Mouse (Mus musculus) intestine, postnatal 0 days (tissue): Measurements from ENCODE around the gene Wdr5. TPM values are rescaled to one million over a fixed set of nuclear protein-coding genes. Genes with fewer than 3 reads are reported as not detected.

Experiments
- ATAC-seq: fragments of 200-750 bp; cut with Nextera tagmentation; 2 replicates; pipeline ENCODE4 v1.8.0; 2017; ENCODE audit warnings: mild to moderate bottlenecking, moderate TSS enrichment, moderate library complexity
- H3K27ac ChIP-seq: fragments of 300-500 bp; sonication (generic); 2 replicates; pipeline ENCODE4 v1.5.1; 2014; ENCODE audit warnings: mild to moderate bottlenecking, low read depth, low read length, moderate library complexity
- H3K27me3 ChIP-seq: fragments of 300-500 bp; sonication (generic); replicated peaks from 2 replicates; pipeline ENCODE4 v1.6.1; 2014; ENCODE audit warnings: low read length, mixed read lengths; ENCODE audit not compliant: control insufficient read depth, insufficient read depth
- H3K36me3 ChIP-seq: fragments of 300-500 bp; sonication (generic); 2 replicates; pipeline ENCODE4 v1.6.1; 2014; ENCODE audit warnings: mild to moderate bottlenecking, moderate library complexity; ENCODE audit not compliant: control insufficient read depth, insufficient read depth
- H3K4me1 ChIP-seq: fragments of 300-500 bp; sonication (generic); replicated peaks from 2 replicates; pipeline ENCODE4 v1.6.1; 2014; ENCODE audit warnings: antibody characterized with exemption, low read length, mixed read lengths; ENCODE audit not compliant: control insufficient read depth, insufficient read depth
- H3K4me2 ChIP-seq: fragments of 300-500 bp; sonication (generic); replicated peaks from 2 replicates; pipeline ENCODE4 v1.6.1; 2014; ENCODE audit warnings: low read depth, mild to moderate bottlenecking, moderate library complexity
- H3K4me3 ChIP-seq: fragments of 300-500 bp; sonication (generic); 2 replicates; pipeline ENCODE4 v1.5.1; 2014; ENCODE audit warnings: low read depth, low read length
- H3K9ac ChIP-seq: fragments of 300-500 bp; sonication (generic); 2 replicates; pipeline ENCODE4 v1.6.1; 2014; ENCODE audit warnings: mild to moderate bottlenecking, low read depth, low read length
- H3K9me3 ChIP-seq: fragments of 300-500 bp; sonication (generic); 2 replicates; pipeline ENCODE4 v1.6.1; 2016; ENCODE audit warnings: mixed run types; ENCODE audit not compliant: control insufficient read depth
- CTCF ChIP-seq: sonication (generic); IDR thresholded peaks from 2 replicates; pipeline ENCODE4 v1.5.1; 2016; ENCODE audit warnings: low read depth, mild to moderate bottlenecking, control low read depth, antibody characterized with exemption, moderate library complexity
- WGBS: fragments of 180-500 bp; shearing (Covaris S2); extraction: QIAGEN DNeasy Blood & Tissue Kit; methylation state at CpG from one replicate; pipeline ENCODE4 v1.1.7; 2014; 5-methylcytosine and 5-hydroxymethylcytosine counted together
- polyA plus RNA-seq: library from polyadenylated mRNA; unstranded; fragments of >200 nt; fragmentation: Nextera tagmentation; extraction: Ambion mirVana; gene quantifications from 2 replicates; pipeline ENCODE4 v1.2.1, GENCODE M21; 2015

Wdr5 gene
- polyA plus RNA-seq, 1 experiment from 2014 or later = 15.6 TPM

GRCm38 (mm10) chr2:27547326-27547725 is 32.4 kb downstream of the Wdr5 start:
- H3K27me3 ChIP-seq = no peaks in the 10 kb centered on the region
- no peaks in the 10 kb centered on the region for H3K4me1 ChIP-seq
- no peak overlapping the region for H3K4me2 ChIP-seq
- H3K9ac ChIP-seq = no peak overlapping the region
- H3K27ac ChIP-seq = no peak overlapping the region
- no peak for TF ChIP-seq CTCF
- ATAC-seq = no peak
- no peaks in the 10 kb centered on the region for H3K36me3 ChIP-seq
- WGBS = 42% methylated on average over 1 of the region's 1 CpGs
- no peak overlapping the region for H3K4me3 ChIP-seq
- no peaks in the 10 kb centered on the region for H3K9me3 ChIP-seq

GRCm38 (mm10) chr2:27547986-27548385 is 33.0 kb downstream of the Wdr5 start:
- Histone ChIP-seq H3K27ac (no peak overlapping the region), H3K4me2 (no peak overlapping the region), H3K27me3 (no peaks in the 10 kb centered on the region), H3K4me3 (no peak overlapping the region), H3K9ac (no peak overlapping the region), H3K36me3 (no peaks in the 10 kb centered on the region), H3K9me3 (no peaks in the 10 kb centered on the region), H3K4me1 (no peaks in the 10 kb centered on the region)
- no peak for TF ChIP-seq CTCF
- WGBS = 97% methylated on average over 2 of the region's 2 CpGs
- no peak for ATAC-seq

- Histone ChIP-seq H3K9ac (no peak overlapping the region), H3K9me3 (no peaks in the 10 kb centered on the region), H3K4me1 (no peaks in the 10 kb centered on the region), H3K27me3 (no peaks in the 10 kb centered on the region), H3K4me3 (no peak overlapping the region), H3K4me2 (no peak overlapping the region), H3K36me3 (no peaks in the 10 kb centered on the region), H3K27ac (0 out of 2 replicates have a peak overlapping the region, but pooled peaks have one; percentile 11)
- 33% methylated on average over 1 of the region's 1 CpGs for WGBS
- TF ChIP-seq CTCF = no peak
- ATAC-seq = peak; percentile 85
Measured at GRCm38 (mm10) chr2:27548664-27549369, 33.9 kb downstream of the Wdr5 start.

- Histone ChIP-seq H3K4me1 (no peaks in the 10 kb centered on the region), H3K4me3 (no peak overlapping the region), H3K27me3 (no peaks in the 10 kb centered on the region), H3K4me2 (no peak overlapping the region), H3K9me3 (no peaks in the 10 kb centered on the region), H3K9ac (no peak overlapping the region), H3K36me3 (no peaks in the 10 kb centered on the region), H3K27ac (no peak overlapping the region)
- TF ChIP-seq CTCF = peak; percentile 100
- WGBS = 19% methylated on average over 7 of the region's 7 CpGs
- ATAC-seq = no peak
Measured at GRCm38 (mm10) chr2:27552620-27553287, 37.8 kb downstream of the Wdr5 start.

- H3K9me3 ChIP-seq = no peaks in the 10 kb centered on the region
- ATAC-seq = peak; percentile 32; the same call in 1 of the 2 replicates
- 72% methylated on average over 9 of the region's 9 CpGs for WGBS
- H3K27ac ChIP-seq = no peak overlapping the region
- H3K4me2 ChIP-seq = no peak overlapping the region
- no peaks in the 10 kb centered on the region for H3K27me3 ChIP-seq
- no peaks in the 10 kb centered on the region for H3K36me3 ChIP-seq
- H3K4me3 ChIP-seq = no peak overlapping the region
- no peak overlapping the region for H3K9ac ChIP-seq
- no peak for TF ChIP-seq CTCF
- H3K4me1 ChIP-seq = no peaks in the 10 kb centered on the region
Measured at GRCm38 (mm10) chr2:27554308-27554707, 39.4 kb downstream of the Wdr5 start.

GRCm38 (mm10) chr2:27556921-27557320 is 42.0 kb downstream of the Wdr5 start:
- H3K9ac ChIP-seq = no peak overlapping the region
- 82% methylated on average over 6 of the region's 6 CpGs for WGBS
- no peak for ATAC-seq

More at GRCm38 (mm10) chr2:27556921-27557320, 42.0 kb downstream of the Wdr5 start:
- Histone ChIP-seq H3K27me3 (no peaks in the 10 kb centered on the region), H3K4me2 (no peak overlapping the region), H3K4me1 (no peaks in the 10 kb centered on the region; the same call in 1 of the 2 replicates), H3K27ac (no peak overlapping the region), H3K9me3 (no peaks in the 10 kb centered on the region), H3K4me3 (no peak overlapping the region), H3K36me3 (no peaks in the 10 kb centered on the region)
- no peak for TF ChIP-seq CTCF
